Mouse (Mus musculus): ENCODE measurements around the gene Tnni2.

- no peak for TF ChIP-seq POLR2A (IDR thresholded peaks at IDR 0.05; ENCODE audit: borderline replicate concordance, extremely low read depth, insufficient read depth, insufficient read length, poor library complexity, severe bottlenecking)
- TF ChIP-seq CTCF (IDR thresholded peaks at IDR 0.05; ENCODE audit: borderline replicate concordance, extremely low read depth, insufficient read depth, insufficient read length) = no peak
Observed at GRCm38 (mm10) chr7:142446264-142446663, 4.7 kb downstream of the Tnni2 start.

Measured in brain, embryonic 14.5 days (tissue).